Mouse (Mus musculus) E14TG2a.4 (cell line): ENCODE data around the gene Brms1.

Experiments used
- CTCF ChIP-seq: conservative IDR thresholded peaks from 2 replicates; pipeline ENCODE4 v1.5.1; 2014; ENCODE audit warnings: low read length
- NANOG ChIP-seq: IDR thresholded peaks from 2 replicates; pipeline ENCODE4 v1.6.1; 2014; ENCODE audit warnings: borderline replicate concordance, low read length, mixed read lengths

GRCm38 (mm10) chr19:5069486-5069885, 28.3 kb downstream of the Brms1 start:
- TF ChIP-seq CTCF = no peak
- no peak for TF ChIP-seq NANOG
